8 mouse cellular contexts compared by ENCODE assay signal in the genomic region with DNA sequence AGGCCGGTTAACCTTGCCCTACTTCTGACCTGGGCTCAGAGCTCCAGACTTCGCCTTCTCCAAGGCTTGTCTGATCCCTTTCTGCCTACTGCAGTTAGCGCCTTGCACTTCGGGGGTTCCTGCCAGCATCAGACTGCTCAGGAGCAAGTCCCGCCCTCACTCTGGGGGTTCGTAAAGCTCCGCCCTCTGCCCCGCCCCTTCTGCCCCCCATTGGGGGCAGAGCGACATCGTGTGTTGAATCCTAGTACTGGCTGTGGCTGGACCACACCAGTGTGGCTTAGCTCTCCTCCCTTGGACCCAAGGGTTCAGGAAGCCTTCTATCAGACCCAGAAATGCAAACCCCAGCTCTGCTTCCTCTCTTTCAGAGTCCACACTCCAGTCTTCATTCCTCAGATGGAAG. TPM values are rescaled to one million over a fixed set of nuclear protein-coding genes. Genes with fewer than 3 reads are reported as not detected.
DNase-seq lines count a peak whose midpoint lies in the region; ATAC-seq and TF ChIP-seq lines count a peak whose summit lies in the region.

A gene (minus strand): TSS at position 135 of the 400 bp plus-strand sequence.

- peak; percentile 80 for ATAC-seq in forebrain, embryonic 16.5 days
- peak; percentile 89 for ATAC-seq in liver, postnatal 0 days
- ATAC-seq in neural tube, embryonic 15.5 days (ENCODE audit: low FRiP score) = peak; percentile 76

- H3K27ac ChIP-seq in CH12.LX (ENCODE audit: insufficient read depth, low read depth) = no peak within 1 kb of the TSS
- no peak within 1 kb of the TSS for H3K27ac ChIP-seq in forebrain, embryonic 16.5 days (ENCODE audit: low read length)
- H3K27ac ChIP-seq in liver, postnatal 0 days (ENCODE audit: low read depth) = no peak within 1 kb of the TSS
- H3K27ac ChIP-seq in neural tube, embryonic 15.5 days (replicated peaks) = no peak within 1 kb of the TSS
- H3K27ac ChIP-seq in testis, adult 2 months (ENCODE audit: control insufficient read depth, insufficient read depth, low read depth, low read length) = no peak within 1 kb of the TSS

- peak in 1 of 2 experiments; percentile 82; a peak in 2 of 4 replicates for TF ChIP-seq CTCF in CH12.LX (conservative IDR thresholded peaks at IDR 0.05 in 1 of 2, IDR thresholded peaks at IDR 0.05 in 1 of 2; ENCODE audit: low read depth in 2 of 2, low read length in 2 of 2)
- TF ChIP-seq CTCF in liver, postnatal 0 days (IDR thresholded peaks at IDR 0.05; ENCODE audit: low read depth) = peak; percentile 79
- peak; percentile 63; the same call in 1 of the 2 replicates for TF ChIP-seq CTCF in testis, adult 2 months (IDR thresholded peaks at IDR 0.05; ENCODE audit: control insufficient read depth, insufficient read depth, insufficient replicate concordance, low read depth, low read length)

- in situ Hi-C loops in CH12.LX (cut with MboI; ENCODE audit: low pct_ligation_motif_present, low pct_unique_long_range_greater_than_20kb, low sequenced_read_pairs) = no loop called here

- dilution Hi-C loops in CH12.LX (cut with MboI; ENCODE audit: extremely low pct_ligation_motif_present, extremely low pct_unique_long_range_greater_than_20kb, low sequenced_read_pairs) = no loop called here

- H3K9ac ChIP-seq in CH12.LX (ENCODE audit: insufficient read depth, low read depth) = no peak within 1 kb of the TSS
- H3K9ac ChIP-seq in forebrain, embryonic 16.5 days (replicated peaks; ENCODE audit: low read depth, low read length) = no peak within 1 kb of the TSS
- no peak within 1 kb of the TSS for H3K9ac ChIP-seq in liver, postnatal 0 days (replicated peaks)
- H3K9ac ChIP-seq in neural tube, embryonic 15.5 days (replicated peaks) = no peak within 1 kb of the TSS

- no peaks in the 10 kb centered on the region for H3K36me3 ChIP-seq in CH12.LX (replicated peaks in 1 of 2; ENCODE audit: control insufficient read depth in 1 of 2, insufficient read depth in 1 of 2, low read length in 1 of 2)
- H3K36me3 ChIP-seq in forebrain, embryonic 16.5 days (ENCODE audit: control insufficient read depth, insufficient read depth) = no peaks in the 10 kb centered on the region
- no peaks in the 10 kb centered on the region for H3K36me3 ChIP-seq in liver, postnatal 0 days (replicated peaks; ENCODE audit: insufficient read depth, low read length)
- H3K36me3 ChIP-seq in neural tube, embryonic 15.5 days = no peaks in the 10 kb centered on the region
- H3K36me3 ChIP-seq in testis, adult 2 months (ENCODE audit: control insufficient read depth, insufficient read depth, low read length) = no peaks in the 10 kb centered on the region

- H3K4me3 ChIP-seq in CH12.LX (replicated peaks in 1 of 3; ENCODE audit: low read depth in 2 of 3, low read length in 2 of 3, poor library complexity in 1 of 3) = no peak within 1 kb of the TSS
- no peak within 1 kb of the TSS for H3K4me3 ChIP-seq in forebrain, embryonic 16.5 days (replicated peaks; ENCODE audit: low read length)
- no peak within 1 kb of the TSS for H3K4me3 ChIP-seq in liver, postnatal 0 days (ENCODE audit: low read depth, low read length)
- H3K4me3 ChIP-seq in neural tube, embryonic 15.5 days (replicated peaks) = no peak within 1 kb of the TSS
- H3K4me3 ChIP-seq in testis, adult 2 months (ENCODE audit: control insufficient read depth, low read depth, low read length) = no peak within 1 kb of the TSS

- TF ChIP-seq POLR2A in CH12.LX (IDR thresholded peaks at IDR 0.05; ENCODE audit: low read depth, low read length) = no peak
- TF ChIP-seq POLR2A in testis, adult 2 months (IDR thresholded peaks at IDR 0.05; ENCODE audit: control insufficient read depth, low read depth, low read length) = no peak

- peaks cover 0 to 4% of the 10 kb centered on the region in 2 experiments; a peak in 1 of 4 replicates for H3K4me1 ChIP-seq in CH12.LX (ENCODE audit: control insufficient read depth in 1 of 2, insufficient read depth in 2 of 2)
- no peaks in the 10 kb centered on the region for H3K4me1 ChIP-seq in forebrain, embryonic 16.5 days (replicated peaks; ENCODE audit: control insufficient read depth, insufficient read depth, low read length)
- H3K4me1 ChIP-seq in liver, postnatal 0 days (ENCODE audit: insufficient read depth) = no peaks in the 10 kb centered on the region
- 0 out of 2 replicates have a peak, but pooled peaks cover 4% of the 10 kb centered on the region for H3K4me1 ChIP-seq in neural tube, embryonic 15.5 days
- H3K4me1 ChIP-seq in testis, adult 2 months (ENCODE audit: control insufficient read depth, insufficient read depth, low read length) = peaks cover 7% of the 10 kb centered on the region

- peak; percentile 44 for DNase-seq in CH12.LX (ENCODE audit: extremely low read depth)
- DNase-seq in c-Kit-positive CD71-positive TER-119-negative erythroid progenitor cells, embryonic 14.5 days (ENCODE audit: low read depth) = peak; percentile 34
- peak; percentile 59 for DNase-seq in heart, postnatal 25 days (ENCODE audit: low spot score)
- DNase-seq in layer of hippocampus, adult 18-20 months (ENCODE audit: low spot score in 2 of 2) = peak; percentile 35 to 81
- peak; percentile 84 for DNase-seq in liver, postnatal 0 days

- WGBS in forebrain, embryonic 16.5 days = 8% methylated on average over 10 of the region's 10 CpGs
- WGBS in liver, postnatal 0 days (ENCODE audit: insufficient replicate concordance) = 3% methylated on average over 10 of the region's 10 CpGs
- WGBS in neural tube, embryonic 15.5 days = 9% methylated on average over 10 of the region's 10 CpGs

- H3K4me2 ChIP-seq in CH12.LX (ENCODE audit: insufficient read depth, low read depth, poor library complexity, severe bottlenecking) = no peak within 1 kb of the TSS
- H3K4me2 ChIP-seq in forebrain, embryonic 16.5 days (ENCODE audit: low read length) = no peak within 1 kb of the TSS
- peak within 1 kb of the TSS; percentile 24; the same call in 1 of the 2 replicates for H3K4me2 ChIP-seq in liver, postnatal 0 days (ENCODE audit: low read depth, low read length)
- peak within 1 kb of the TSS; percentile 37 for H3K4me2 ChIP-seq in neural tube, embryonic 15.5 days

- TF ChIP-seq EP300 in CH12.LX (IDR thresholded peaks at IDR 0.05; ENCODE audit: low read length) = no peak
- no peak for TF ChIP-seq EP300 in liver, postnatal 0 days (IDR thresholded peaks at IDR 0.05; ENCODE audit: low read depth)

- H3K79me2 ChIP-seq in CH12.LX (replicated peaks; ENCODE audit: control insufficient read depth, extremely low read depth, insufficient read depth, poor library complexity, severe bottlenecking) = no peaks in the 10 kb centered on the region

- TF ChIP-seq RAD21 in CH12.LX (IDR thresholded peaks at IDR 0.05; ENCODE audit: low read depth, low read length) = peak; percentile 68

- no peaks in the 10 kb centered on the region for H3K9me3 ChIP-seq in CH12.LX (replicated peaks; ENCODE audit: low read length)
- H3K9me3 ChIP-seq in forebrain, embryonic 16.5 days (ENCODE audit: control insufficient read depth, low read length) = no peaks in the 10 kb centered on the region
- H3K9me3 ChIP-seq in liver, postnatal 0 days (ENCODE audit: low read length) = no peaks in the 10 kb centered on the region
- no peaks in the 10 kb centered on the region for H3K9me3 ChIP-seq in neural tube, embryonic 15.5 days (replicated peaks)

- H3K27me3 ChIP-seq in CH12.LX (replicated peaks) = peaks cover 56% of the 10 kb centered on the region
- H3K27me3 ChIP-seq in forebrain, embryonic 16.5 days (replicated peaks; ENCODE audit: control insufficient read depth, insufficient read depth, low read length) = no peaks in the 10 kb centered on the region
- H3K27me3 ChIP-seq in liver, postnatal 0 days (ENCODE audit: insufficient read depth, low read length) = no peaks in the 10 kb centered on the region
- 0 out of 2 replicates have a peak, but pooled peaks cover 5% of the 10 kb centered on the region for H3K27me3 ChIP-seq in neural tube, embryonic 15.5 days (replicated peaks)
- no peaks in the 10 kb centered on the region for H3K27me3 ChIP-seq in testis, adult 2 months (ENCODE audit: control insufficient read depth, insufficient read depth, low read length)

- intact Hi-C loops in heart, postnatal 25 days (cut with DNase I) = loop anchor here (2.0 kb wide), 1 partner anchor 21 kb away; no protein-coding TSS in a partner anchor

TF ChIP-seq in CH12.LX, 34 proteins besides CTCF, POLR2A, EP300 and RAD21:
- TF ChIP-seq SMC3 (IDR thresholded peaks at IDR 0.05; ENCODE audit: low read depth, low read length) (peak; percentile 47), MAX (IDR thresholded peaks at IDR 0.05; ENCODE audit: low read length) (no peak), TCF12 (IDR thresholded peaks at IDR 0.05; ENCODE audit: low read depth, low read length) (no peak), TBP (conservative IDR thresholded peaks at IDR 0.05; ENCODE audit: low read depth, low read length) (no peak), POLR2AphosphoS2 (IDR thresholded peaks at IDR 0.05; ENCODE audit: low read depth, low read length) (no peak), JUN (IDR thresholded peaks at IDR 0.05; ENCODE audit: insufficient read depth, low read depth, low read length) (no peak), BHLHE40 (IDR thresholded peaks at IDR 0.05; ENCODE audit: low read depth, low read length) (no peak), HCFC1 (IDR thresholded peaks at IDR 0.05; ENCODE audit: low read depth, low read length) (no peak), ZNF384 (IDR thresholded peaks at IDR 0.05; ENCODE audit: low read depth, low read length) (no peak), ETS1 (conservative IDR thresholded peaks at IDR 0.05; ENCODE audit: low read depth, low read length) (no peak), USF1 (IDR thresholded peaks at IDR 0.05; ENCODE audit: low read depth, low read length) (no peak), ELF1 (IDR thresholded peaks at IDR 0.05; ENCODE audit: low read depth, low read length) (0 out of 2 replicates have a peak, but pooled peaks have one; percentile 17), MAZ (IDR thresholded peaks at IDR 0.05; ENCODE audit: low read depth, low read length) (peak; percentile 66; the same call in 1 of the 2 replicates), E2F4 (IDR thresholded peaks at IDR 0.05; ENCODE audit: insufficient replicate concordance, low read depth, low read length) (no peak), CHD1 (IDR thresholded peaks at IDR 0.05; ENCODE audit: low read depth, low read length) (no peak)

RNA-seq across cellular contexts. Expression of the gene that starts here (rescaled TPM):
- total RNA-seq in CH12.LX (2012; rRNA removed) (0.08 and 0.30 TPM in 2 replicates), CH12.LX (2014; rRNA removed) (not detected in 2 replicates)
- polyA plus RNA-seq in CH12.LX (2012; ENCODE audit: insufficient read length, low read depth) = 0.10 TPM in 1 of 2 replicates, not detected in the other
- not detected in 2 replicates for polyA plus RNA-seq in forebrain, embryonic 16.5 days (2015; fragmentation: Nextera tagmentation; extraction: Ambion mirVana)
- total RNA-seq in heart, postnatal 25 days (2021) = 10 to 100 TPM; 22.4 to 28.7 TPM
- total RNA-seq in layer of hippocampus, adult 18-20 months (2021) = under 1 TPM; 0.17 to 0.38 TPM
- polyA plus RNA-seq in liver, postnatal 0 days (2015; fragmentation: Nextera tagmentation; extraction: Ambion mirVana) = 0.09 TPM in 1 of 2 replicates, not detected in the other
- 0.14 TPM in 1 of 2 replicates, not detected in the other for polyA plus RNA-seq in neural tube, embryonic 15.5 days (2015; fragmentation: Nextera tagmentation; extraction: Ambion mirVana)
- 0.04 and 0.17 TPM in 2 replicates for polyA plus RNA-seq in testis, adult 2 months (2012; rRNA removed)

Comparison
In these comparisons a context has a peak if more than half of its experiments do, and no peak if none do; other contexts are left out.
1. RNA of the gene that starts here (total RNA-seq): 22.4 to 28.7 TPM in heart, postnatal 25 days; 0.17 to 0.38 TPM in layer of hippocampus, adult 18-20 months and 0.08 to 0.30 TPM in CH12.LX; every median in the first group is over 10 times any median in the second.
2. Peak in DNase-seq in CH12.LX; RNA of the gene not detected or under 1 TPM.
3. Peak in ATAC-seq in forebrain, embryonic 16.5 days; RNA of the gene not detected or under 1 TPM.
4. Peak in DNase-seq in layer of hippocampus, adult 18-20 months; RNA of the gene not detected or under 1 TPM.
5. Peak in DNase-seq, ATAC-seq and H3K4me2 ChIP-seq in liver, postnatal 0 days; RNA of the gene not detected or under 1 TPM.
6. Peak in ATAC-seq and H3K4me2 ChIP-seq in neural tube, embryonic 15.5 days; RNA of the gene not detected or under 1 TPM.
7. DNase-seq: peak in every context shown above with its lines; median percentile 84 in liver, postnatal 0 days; 59 in heart, postnatal 25 days; 58 in layer of hippocampus, adult 18-20 months; 44 in CH12.LX; 34 in c-Kit-positive CD71-positive TER-119-negative erythroid progenitor cells, embryonic 14.5 days.
8. Peak in every context shown above with its lines, with median percentiles within 50 percentile points of each other: ATAC-seq.